Mouse (Mus musculus): ENCODE measurements around the gene Hck. TPM values are rescaled to one million over a fixed set of nuclear protein-coding genes. Genes with fewer than 3 reads are reported as not detected.

The Hck gene
- polyA plus RNA-seq, 1 experiment = 78.9 TPM

DNA sequence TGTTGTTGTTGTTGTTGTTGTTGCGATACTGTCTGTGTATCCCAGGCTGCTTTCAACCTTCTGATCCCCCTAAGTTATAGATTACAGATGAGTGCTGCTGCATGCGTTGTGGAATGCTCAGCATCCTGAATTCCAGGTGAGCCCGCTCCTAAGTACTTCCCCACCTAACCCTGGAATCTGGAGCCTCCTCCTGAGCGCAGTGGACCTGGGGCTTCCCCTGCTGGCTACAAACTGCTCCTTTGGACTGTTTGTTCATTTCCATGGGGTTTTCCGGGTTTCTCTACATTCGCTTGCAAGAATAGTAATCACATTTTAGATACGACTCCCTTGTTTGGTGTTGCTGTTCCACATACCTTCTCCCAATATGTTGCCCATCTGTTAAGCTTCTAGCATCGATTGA, 25.0 kb upstream of the Hck start:
- H3K27me3 ChIP-seq (ENCODE audit: control insufficient read depth, insufficient read depth, low read length) = no peaks in the 10 kb centered on the region
- H3K4me3 ChIP-seq (ENCODE audit: extremely low read depth, insufficient read depth, insufficient read length) = no peak overlapping the region
- DNase-seq (ENCODE audit: low read depth in 1 of 2, low spot score in 2 of 2) = no peak
- WGBS = 87% methylated on average over 8 of the region's 8 CpGs
- H3K36me3 ChIP-seq (ENCODE audit: control insufficient read depth, insufficient read depth, low read length) = no peaks in the 10 kb centered on the region
- peaks cover 19% of the 10 kb centered on the region; the same call in 1 of the 2 replicates for H3K4me1 ChIP-seq (ENCODE audit: control insufficient read depth, insufficient read depth, insufficient read length)
- TF ChIP-seq CTCF (IDR thresholded peaks at IDR 0.05; ENCODE audit: extremely low read depth, insufficient read depth, insufficient read length, insufficient replicate concordance) (no peak), POLR2A (IDR thresholded peaks at IDR 0.05; ENCODE audit: low read depth, low read length) (no peak)
- peak overlapping the region; percentile 68; the same call in 1 of the 2 replicates for H3K27ac ChIP-seq (ENCODE audit: insufficient read depth, low read length)

- Histone ChIP-seq H3K27ac (ENCODE audit: insufficient read depth, low read length) (peak overlapping the region; percentile 68), H3K4me1 (ENCODE audit: control insufficient read depth, insufficient read depth, insufficient read length) (peaks cover 19% of the 10 kb centered on the region; the same call in 1 of the 2 replicates), H3K36me3 (ENCODE audit: control insufficient read depth, insufficient read depth, low read length) (no peaks in the 10 kb centered on the region), H3K4me3 (ENCODE audit: extremely low read depth, insufficient read depth, insufficient read length) (no peak overlapping the region), H3K27me3 (ENCODE audit: control insufficient read depth, insufficient read depth, low read length) (no peaks in the 10 kb centered on the region)
- WGBS = 66% methylated on average over 4 of the region's 4 CpGs
- no peak for DNase-seq (ENCODE audit: low read depth in 1 of 2, low spot score in 2 of 2)
- TF ChIP-seq CTCF (IDR thresholded peaks at IDR 0.05; ENCODE audit: extremely low read depth, insufficient read depth, insufficient read length, insufficient replicate concordance) = no peak
- TF ChIP-seq POLR2A (IDR thresholded peaks at IDR 0.05; ENCODE audit: low read depth, low read length) = no peak
These were observed 24.4 kb upstream of the Hck start for GRCm38 (mm10) chr2:153083824-153084223.

DNA sequence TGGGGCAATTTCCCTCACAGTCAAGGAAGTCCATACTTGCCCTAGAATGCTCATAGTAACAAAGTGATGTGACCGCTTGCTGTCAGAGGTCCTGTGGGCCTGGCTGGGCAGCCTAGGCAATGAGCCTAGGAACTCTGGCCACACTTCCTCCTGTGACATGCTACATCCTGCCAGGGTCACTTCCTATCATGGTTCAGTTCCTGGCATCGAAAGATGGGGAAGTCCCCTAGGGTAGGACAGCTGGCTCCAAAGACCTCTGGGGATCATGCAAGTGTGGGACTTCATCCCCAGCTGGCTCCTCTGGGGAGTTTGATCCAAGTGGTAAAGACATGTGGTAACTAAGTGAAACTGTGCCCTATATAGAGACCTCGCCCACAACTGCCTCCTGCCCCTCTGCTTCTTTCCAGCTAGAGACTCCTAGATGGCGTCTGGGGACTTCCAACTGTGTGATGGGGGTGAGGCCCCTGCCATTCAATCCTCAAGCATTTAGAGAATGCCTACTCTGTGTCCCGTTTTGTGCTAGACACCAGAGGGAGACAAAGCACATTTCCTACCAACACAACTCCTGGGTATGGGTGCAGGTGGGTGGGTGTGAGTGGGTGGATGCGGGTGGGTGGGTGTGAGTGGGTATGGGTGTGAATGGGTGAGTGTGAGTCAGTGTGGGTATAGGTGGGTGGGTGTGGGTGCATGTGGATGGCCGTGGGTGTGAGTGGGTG, 23.8 kb upstream of the Hck start:
- peaks cover 21% of the 10 kb centered on the region; the same call in 1 of the 2 replicates for H3K4me1 ChIP-seq (ENCODE audit: control insufficient read depth, insufficient read depth, insufficient read length)
- DNase-seq (ENCODE audit: low read depth in 1 of 2, low spot score in 2 of 2) = peak in 1 of 2 experiments; percentile 49
- H3K27ac ChIP-seq (ENCODE audit: insufficient read depth, low read length) = peak overlapping the region; percentile 68
- no peaks in the 10 kb centered on the region for H3K36me3 ChIP-seq (ENCODE audit: control insufficient read depth, insufficient read depth, low read length)
- WGBS = 23% methylated on average over 7 of the region's 7 CpGs
- TF ChIP-seq POLR2A (IDR thresholded peaks at IDR 0.05; ENCODE audit: low read depth, low read length) (no peak), CTCF (IDR thresholded peaks at IDR 0.05; ENCODE audit: extremely low read depth, insufficient read depth, insufficient read length, insufficient replicate concordance) (peak; percentile 25; the same call in 1 of the 2 replicates)
- no peaks in the 10 kb centered on the region for H3K27me3 ChIP-seq (ENCODE audit: control insufficient read depth, insufficient read depth, low read length)
- H3K4me3 ChIP-seq (ENCODE audit: extremely low read depth, insufficient read depth, insufficient read length) = no peak overlapping the region

- WGBS = 86% methylated on average over 6 of the region's 6 CpGs
- no peaks in the 10 kb centered on the region for H3K36me3 ChIP-seq (ENCODE audit: control insufficient read depth, insufficient read depth, low read length)
- DNase-seq (ENCODE audit: low read depth in 1 of 2, low spot score in 2 of 2) = no peak
- TF ChIP-seq CTCF (IDR thresholded peaks at IDR 0.05; ENCODE audit: extremely low read depth, insufficient read depth, insufficient read length, insufficient replicate concordance) (no peak), POLR2A (IDR thresholded peaks at IDR 0.05; ENCODE audit: low read depth, low read length) (no peak)
- H3K4me1 ChIP-seq (ENCODE audit: control insufficient read depth, insufficient read depth, insufficient read length) = peaks cover 28% of the 10 kb centered on the region; the same call in 1 of the 2 replicates
- no peaks in the 10 kb centered on the region for H3K27me3 ChIP-seq (ENCODE audit: control insufficient read depth, insufficient read depth, low read length)
- no peak overlapping the region for H3K4me3 ChIP-seq (ENCODE audit: extremely low read depth, insufficient read depth, insufficient read length)
- H3K27ac ChIP-seq (ENCODE audit: insufficient read depth, low read length) = no peak overlapping the region
These were observed 22.7 kb upstream of the Hck start for GRCm38 (mm10) chr2:153085556-153085955.

DNA sequence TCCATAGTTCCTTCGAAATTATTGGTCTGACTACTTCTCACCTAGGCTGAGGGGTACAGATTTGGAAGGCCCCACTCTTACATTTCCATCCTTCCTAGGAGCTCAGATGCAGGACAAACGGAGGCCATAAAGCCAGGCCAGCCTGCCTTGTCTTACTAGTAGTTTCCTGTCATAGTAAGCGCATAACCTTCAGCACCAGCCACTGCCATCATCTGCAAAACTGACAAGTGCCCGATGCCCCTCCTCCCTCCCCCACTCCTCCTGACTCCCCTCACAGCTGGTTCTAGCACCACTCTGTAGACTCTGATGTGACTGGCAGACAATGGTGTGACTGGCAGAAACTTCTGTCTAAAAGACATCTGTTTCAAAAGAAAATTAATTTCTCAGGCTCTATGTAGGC, 22.1 kb upstream of the Hck start:
- H3K4me3 ChIP-seq (ENCODE audit: extremely low read depth, insufficient read depth, insufficient read length) = no peak overlapping the region
- WGBS = 69% methylated on average over 4 of the region's 4 CpGs
- TF ChIP-seq POLR2A (IDR thresholded peaks at IDR 0.05; ENCODE audit: low read depth, low read length) (no peak), CTCF (IDR thresholded peaks at IDR 0.05; ENCODE audit: extremely low read depth, insufficient read depth, insufficient read length, insufficient replicate concordance) (no peak)
- peaks cover 33% of the 10 kb centered on the region; the same call in 1 of the 2 replicates for H3K4me1 ChIP-seq (ENCODE audit: control insufficient read depth, insufficient read depth, insufficient read length)
- no peaks in the 10 kb centered on the region for H3K36me3 ChIP-seq (ENCODE audit: control insufficient read depth, insufficient read depth, low read length)
- H3K27me3 ChIP-seq (ENCODE audit: control insufficient read depth, insufficient read depth, low read length) = no peaks in the 10 kb centered on the region
- DNase-seq (ENCODE audit: low read depth in 1 of 2, low spot score in 2 of 2) = no peak
- no peak overlapping the region for H3K27ac ChIP-seq (ENCODE audit: insufficient read depth, low read length)

DNA sequence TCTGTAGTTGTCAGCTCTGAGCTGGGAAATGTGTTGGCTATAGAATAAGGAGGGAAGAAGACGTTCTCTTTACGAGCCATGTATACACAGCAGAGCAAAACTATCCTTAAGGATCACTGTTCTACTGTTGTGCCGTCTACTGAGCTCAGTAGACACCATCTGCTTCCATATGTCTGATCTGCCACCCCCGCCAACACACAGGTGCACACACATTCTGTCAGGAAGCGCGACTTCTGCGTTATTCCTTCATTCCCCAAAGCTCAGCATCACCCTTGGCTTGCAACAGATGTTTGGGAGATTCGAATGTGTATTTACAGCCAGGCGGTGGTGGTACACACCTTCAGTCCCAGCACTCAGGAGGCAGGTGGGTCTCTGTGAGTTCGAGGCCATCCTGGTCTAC, 21.2 kb upstream of the Hck start:
- Histone ChIP-seq H3K27me3 (ENCODE audit: control insufficient read depth, insufficient read depth, low read length) (no peaks in the 10 kb centered on the region), H3K36me3 (ENCODE audit: control insufficient read depth, insufficient read depth, low read length) (no peaks in the 10 kb centered on the region), H3K4me3 (ENCODE audit: extremely low read depth, insufficient read depth, insufficient read length) (no peak overlapping the region), H3K27ac (ENCODE audit: insufficient read depth, low read length) (no peak overlapping the region), H3K4me1 (ENCODE audit: control insufficient read depth, insufficient read depth, insufficient read length) (peaks cover 38% of the 10 kb centered on the region; the same call in 1 of the 2 replicates)
- no peak for DNase-seq (ENCODE audit: low read depth in 1 of 2, low spot score in 2 of 2)
- no peak for TF ChIP-seq POLR2A (IDR thresholded peaks at IDR 0.05; ENCODE audit: low read depth, low read length)
- TF ChIP-seq CTCF (IDR thresholded peaks at IDR 0.05; ENCODE audit: extremely low read depth, insufficient read depth, insufficient read length, insufficient replicate concordance) = no peak
- WGBS = 89% methylated on average over 10 of the region's 10 CpGs

DNA sequence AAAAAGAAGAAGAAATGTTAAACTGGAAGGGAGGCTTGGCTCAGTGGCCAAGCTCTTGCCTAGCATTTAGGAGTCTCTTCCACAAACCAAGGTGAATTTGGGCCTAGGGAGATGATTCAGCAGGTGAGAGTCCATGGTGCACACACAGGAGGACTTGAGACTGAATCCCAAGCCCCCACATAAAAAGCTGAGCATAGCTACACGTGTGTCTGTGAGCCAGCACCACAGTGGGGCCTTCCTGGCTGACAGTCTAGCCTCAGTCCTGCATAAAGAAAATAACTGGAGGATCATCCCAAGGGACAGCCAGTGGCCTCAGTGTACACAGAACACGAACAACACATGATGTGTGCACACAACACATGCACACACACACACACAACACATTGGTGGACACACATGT, 19.0 kb upstream of the Hck start:
- DNase-seq (ENCODE audit: low read depth in 1 of 2, low spot score in 2 of 2) = no peak
- Histone ChIP-seq H3K4me3 (ENCODE audit: extremely low read depth, insufficient read depth, insufficient read length) (no peak overlapping the region), H3K4me1 (ENCODE audit: control insufficient read depth, insufficient read depth, insufficient read length) (peaks cover 34% of the 10 kb centered on the region; the same call in 1 of the 2 replicates), H3K27me3 (ENCODE audit: control insufficient read depth, insufficient read depth, low read length) (no peaks in the 10 kb centered on the region), H3K27ac (ENCODE audit: insufficient read depth, low read length) (no peak overlapping the region), H3K36me3 (ENCODE audit: control insufficient read depth, insufficient read depth, low read length) (no peaks in the 10 kb centered on the region)
- TF ChIP-seq CTCF (IDR thresholded peaks at IDR 0.05; ENCODE audit: extremely low read depth, insufficient read depth, insufficient read length, insufficient replicate concordance) (no peak), POLR2A (IDR thresholded peaks at IDR 0.05; ENCODE audit: low read depth, low read length) (no peak)
- WGBS = 60% methylated on average over 2 of the region's 2 CpGs

Data from spleen, adult 2 months (tissue).